Mouse (Mus musculus) liver, adult 2 months (tissue): ENCODE results near the gene Cacna1s.
A peak's percentile ranks its signal among the peaks of the same experiment; 100 is the strongest.

ENCODE experiments used
- CTCF ChIP-seq: fragments of 200-500 bp; IDR thresholded peaks from 2 replicates; pipeline ENCODE4 v1.5.1; 2011; ENCODE audit warnings: low read depth, low read length, control low read depth
- POLR2A ChIP-seq: fragments of 200-500 bp; IDR thresholded peaks from 2 replicates; pipeline ENCODE4 v1.6.1; 2011; ENCODE audit warnings: low read length, control low read depth; ENCODE audit not compliant: insufficient read depth; ENCODE audit errors: extremely low read depth

- TF ChIP-seq POLR2A = no peak
- peak; percentile 68 for TF ChIP-seq CTCF
Observed at GRCm38 (mm10) chr1:136167657-136168056, 115.1 kb downstream of the Cacna1s start.
